Mouse (Mus musculus): Measurements from ENCODE around the gene Jmjd8. TPM values are rescaled to one million over a fixed set of nuclear protein-coding genes. Genes with fewer than 3 reads are reported as not detected.

Jmjd8 gene
- polyA plus RNA-seq, 1 experiment from 2014 or later: 47.2 TPM

DNA sequence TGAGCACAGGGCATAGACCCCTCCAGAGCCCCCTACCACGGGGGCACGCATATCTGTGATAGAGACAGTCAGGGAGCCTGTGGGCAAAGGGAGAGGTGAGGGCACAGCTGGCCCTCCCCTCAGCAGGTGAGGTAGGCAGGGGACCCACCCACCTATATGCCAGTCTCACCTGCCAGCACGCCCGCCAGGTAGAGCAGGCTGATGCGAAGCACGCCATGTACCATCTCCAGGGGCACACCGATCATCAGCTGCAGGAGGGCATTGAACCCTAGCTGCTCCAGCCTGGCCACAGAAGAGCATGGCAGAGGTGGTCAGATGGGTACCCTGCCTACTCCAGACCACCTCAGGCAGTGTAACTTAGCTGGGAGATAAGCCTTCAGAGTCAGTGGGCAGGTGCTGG is 6.6 kb downstream of the Jmjd8 start:
- H3K27ac ChIP-seq: no peak overlapping the region
- no peaks in the 10 kb centered on the region for H3K9me3 ChIP-seq
- H3K9ac ChIP-seq: no peak overlapping the region
- H3K4me1 ChIP-seq: peaks cover 60% of the 10 kb centered on the region
- H3K36me3 ChIP-seq: peaks cover 49% of the 10 kb centered on the region
- no peak for ATAC-seq (ENCODE audit: insufficient number of reproducible peaks, low FRiP score, low TSS enrichment, low read depth)
- H3K4me3 ChIP-seq: peak overlapping the region; percentile 38; the same call in 1 of the 2 replicates
- peak overlapping the region; percentile 86 for H3K4me2 ChIP-seq
- no peaks in the 10 kb centered on the region for H3K27me3 ChIP-seq
- 88% methylated on average over 7 of the region's 7 CpGs for WGBS

DNA sequence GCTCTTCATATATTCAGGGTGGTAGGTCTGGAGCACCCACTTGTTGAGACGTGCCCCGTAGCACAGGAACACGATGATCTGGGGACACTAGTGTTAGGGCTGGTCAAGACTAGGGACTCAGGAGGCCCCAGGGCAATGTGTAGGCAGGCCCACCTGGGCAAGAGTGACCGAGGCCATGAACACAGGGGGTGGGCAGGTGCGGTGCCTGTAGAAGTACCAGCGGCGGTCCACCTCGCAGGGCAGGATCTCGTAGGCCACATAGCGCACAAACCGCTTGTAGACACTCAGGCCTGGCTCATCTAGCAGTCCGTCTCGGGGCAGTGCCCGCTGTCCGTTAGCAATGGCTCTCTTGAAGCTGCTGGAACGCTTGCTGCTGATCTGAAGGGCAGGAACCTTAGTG is 7.1 kb downstream of the Jmjd8 start:
- Histone ChIP-seq H3K4me3 (peak overlapping the region; percentile 38), H3K27ac (no peak overlapping the region), H3K27me3 (no peaks in the 10 kb centered on the region), H3K9me3 (no peaks in the 10 kb centered on the region), H3K4me1 (peaks cover 55% of the 10 kb centered on the region), H3K36me3 (peaks cover 49% of the 10 kb centered on the region), H3K4me2 (peak overlapping the region; percentile 86), H3K9ac (no peak overlapping the region)
- 87% methylated on average over 16 of the region's 16 CpGs for WGBS
- ATAC-seq (ENCODE audit: insufficient number of reproducible peaks, low FRiP score, low TSS enrichment, low read depth): no peak

DNA sequence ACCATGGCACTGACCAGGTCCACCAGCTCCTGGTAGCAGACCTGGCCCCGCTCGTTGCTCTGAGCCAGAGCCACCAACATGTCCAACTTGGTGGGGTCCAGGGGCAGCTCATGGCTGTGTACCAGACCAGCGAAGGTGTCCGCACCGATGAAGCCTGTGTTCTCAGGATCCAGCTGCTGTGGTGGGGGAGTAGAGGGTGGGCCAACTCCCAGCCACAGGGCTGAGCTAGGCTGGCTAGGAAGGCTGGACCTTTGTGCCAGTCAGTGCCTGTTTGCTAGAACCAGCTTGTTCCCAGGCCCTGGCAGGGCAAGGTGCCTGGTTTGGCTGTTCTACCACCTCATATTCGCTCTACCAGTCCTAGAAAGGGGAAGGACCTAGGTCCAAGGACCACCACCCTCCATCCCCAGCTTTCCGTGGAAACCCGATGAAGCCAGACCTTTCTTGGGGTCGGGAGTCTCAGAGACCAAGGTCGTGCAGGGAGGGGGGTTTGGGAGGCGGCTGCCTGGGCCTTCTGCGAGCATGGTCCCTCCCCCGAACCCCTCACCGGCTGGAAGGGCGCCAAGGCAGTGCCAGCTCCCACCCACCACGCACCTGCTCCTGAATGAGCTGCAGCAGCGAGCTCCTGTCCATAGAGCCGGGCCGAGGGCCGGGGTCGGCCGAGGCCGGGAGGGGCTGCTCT is 7.9 kb downstream of the Jmjd8 start:
- H3K9ac ChIP-seq: peak overlapping the region; percentile 41
- H3K4me1 ChIP-seq: peaks cover 48% of the 10 kb centered on the region
- H3K9me3 ChIP-seq: no peaks in the 10 kb centered on the region
- H3K4me2 ChIP-seq: peak overlapping the region; percentile 86
- ATAC-seq (ENCODE audit: insufficient number of reproducible peaks, low FRiP score, low TSS enrichment, low read depth): no peak
- H3K27ac ChIP-seq: peak overlapping the region; percentile 47; the same call in 1 of the 2 replicates
- H3K36me3 ChIP-seq: peaks cover 49% of the 10 kb centered on the region
- 22% methylated on average over 23 of the region's 23 CpGs for WGBS
- no peaks in the 10 kb centered on the region for H3K27me3 ChIP-seq
- peak overlapping the region; percentile 38 for H3K4me3 ChIP-seq

DNA sequence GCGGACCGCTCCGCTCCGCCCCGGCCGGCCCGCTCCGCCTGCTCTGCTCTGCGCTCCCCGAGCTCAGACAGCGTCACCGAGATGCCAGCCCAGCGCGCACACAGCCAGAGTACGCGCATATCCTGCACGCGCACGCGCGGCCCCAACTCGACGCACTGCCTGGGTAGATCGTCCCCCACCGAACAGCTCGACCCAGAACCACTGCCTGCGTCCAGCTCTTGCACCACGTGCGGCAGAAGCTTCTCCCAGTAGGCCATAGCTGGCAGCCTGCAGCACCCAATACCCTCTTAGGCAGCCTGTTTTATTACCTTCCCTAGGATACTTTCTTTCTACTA is 8.4 kb downstream of the Jmjd8 start, which contains the start of gene Rhbdl1:
Gene Rhbdl1, minus strand, starts transcription at position 220 of the 335 bp plus-strand sequence.
- H3K4me2 ChIP-seq: peak within 1 kb of the TSS; percentile 86
- peaks cover 43% of the 10 kb centered on the region for H3K4me1 ChIP-seq
- H3K36me3 ChIP-seq: peaks cover 52% of the 10 kb centered on the region
- ATAC-seq (ENCODE audit: insufficient number of reproducible peaks, low FRiP score, low TSS enrichment, low read depth): no peak
- H3K9ac ChIP-seq: peak within 1 kb of the TSS; percentile 41
- 3% methylated on average over 29 of the region's 29 CpGs for WGBS
- peak within 1 kb of the TSS; percentile 47; the same call in 1 of the 2 replicates for H3K27ac ChIP-seq
- H3K4me3 ChIP-seq: peak within 1 kb of the TSS; percentile 38
- no peaks in the 10 kb centered on the region for H3K27me3 ChIP-seq
- H3K9me3 ChIP-seq: no peaks in the 10 kb centered on the region

DNA sequence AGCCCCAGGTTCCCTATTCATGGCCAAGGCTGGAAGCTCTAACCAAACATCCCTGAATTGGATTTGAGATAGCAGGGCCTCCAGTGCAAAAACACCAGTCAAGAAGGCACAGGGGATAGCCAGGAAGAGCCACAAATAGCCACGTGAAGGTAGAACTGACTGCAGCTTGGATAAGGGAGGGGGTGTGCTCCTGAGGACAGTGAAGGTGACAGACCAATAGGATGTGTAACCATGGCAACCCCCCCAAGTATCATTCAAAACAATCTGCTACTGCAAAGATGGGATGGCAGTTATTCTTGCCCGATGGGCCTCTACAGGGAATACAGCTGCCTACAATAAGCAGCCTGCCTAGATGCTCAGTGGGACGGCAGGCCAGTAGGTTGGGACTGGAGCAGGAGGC is 8.9 kb downstream of the Jmjd8 start:
- Histone ChIP-seq H3K4me2 (peak overlapping the region; percentile 75; the same call in 1 of the 2 replicates), H3K9me3 (no peaks in the 10 kb centered on the region), H3K4me3 (peak overlapping the region; percentile 38; the same call in 1 of the 2 replicates), H3K27ac (0 out of 2 replicates have a peak overlapping the region, but pooled peaks have one; percentile 47), H3K4me1 (peaks cover 42% of the 10 kb centered on the region), H3K9ac (0 out of 2 replicates have a peak overlapping the region, but pooled peaks have one; percentile 41), H3K36me3 (peaks cover 57% of the 10 kb centered on the region), H3K27me3 (no peaks in the 10 kb centered on the region)
- WGBS: 60% methylated on average over 3 of the region's 3 CpGs
- ATAC-seq (ENCODE audit: insufficient number of reproducible peaks, low FRiP score, low TSS enrichment, low read depth): no peak

DNA sequence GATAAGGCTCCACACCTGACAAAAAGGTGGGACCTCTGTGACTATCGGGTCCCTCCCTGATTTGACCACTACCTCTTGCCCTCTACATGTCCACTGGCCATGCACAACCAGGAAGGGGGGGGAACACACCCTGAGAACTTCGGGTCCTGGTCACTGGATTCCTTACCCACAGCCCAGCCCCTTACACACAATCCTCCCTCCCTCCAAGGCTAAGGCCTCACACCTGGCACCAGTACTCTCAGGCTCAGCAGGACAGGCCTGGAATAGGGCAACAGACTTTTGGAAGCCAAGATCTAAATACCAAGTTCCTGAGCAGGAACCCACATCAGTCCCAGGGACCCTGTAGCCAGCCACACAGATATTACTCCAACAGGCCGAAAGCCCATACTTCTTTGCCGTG is 10.2 kb downstream of the Jmjd8 start:
- Histone ChIP-seq H3K9ac (no peak overlapping the region), H3K36me3 (peaks cover 61% of the 10 kb centered on the region), H3K4me1 (peaks cover 49% of the 10 kb centered on the region), H3K4me2 (no peak overlapping the region), H3K9me3 (no peaks in the 10 kb centered on the region), H3K27me3 (no peaks in the 10 kb centered on the region), H3K4me3 (no peak overlapping the region), H3K27ac (no peak overlapping the region)
- 84% methylated on average over 4 of the region's 4 CpGs for WGBS
- no peak for ATAC-seq (ENCODE audit: insufficient number of reproducible peaks, low FRiP score, low TSS enrichment, low read depth)

DNA sequence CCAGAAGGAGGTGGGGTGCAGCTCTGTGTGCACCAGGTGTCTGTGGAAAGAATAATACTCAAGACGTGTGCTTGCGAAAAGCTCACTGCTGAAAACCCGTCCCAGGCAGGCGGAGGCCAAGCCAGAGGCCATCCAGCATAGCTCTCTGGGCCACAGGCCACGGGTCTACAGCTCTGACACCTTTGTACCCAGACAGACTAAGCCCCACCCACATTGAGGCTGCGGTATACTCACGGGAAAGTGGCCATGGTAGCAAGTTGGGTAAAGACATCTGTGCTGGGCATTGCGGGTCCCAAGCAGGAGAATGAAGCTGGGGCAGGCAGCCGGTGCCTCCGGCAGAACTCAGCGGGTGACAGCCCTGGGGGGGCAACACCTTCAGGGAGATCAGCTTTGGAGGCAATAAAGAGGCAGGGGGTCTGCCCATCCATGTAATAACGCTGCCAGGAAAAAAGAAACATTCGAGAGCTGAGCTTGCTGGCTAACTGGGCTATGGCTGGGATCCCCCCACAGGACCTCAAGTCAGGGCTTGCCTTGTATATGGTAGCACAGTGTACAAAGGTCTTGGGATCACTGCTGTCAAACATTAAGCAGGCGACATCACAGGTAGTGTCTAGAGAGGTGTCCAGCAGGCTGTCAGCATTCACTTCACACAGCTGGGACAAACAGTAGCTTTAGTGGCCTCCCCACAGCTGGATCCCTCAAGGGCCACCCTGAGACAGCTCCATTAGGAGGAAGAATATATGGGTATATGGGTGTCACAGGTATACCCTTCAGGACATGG is 11.0 kb downstream of the Jmjd8 start:
- Histone ChIP-seq H3K27me3 (no peaks in the 10 kb centered on the region), H3K9me3 (no peaks in the 10 kb centered on the region), H3K9ac (no peak overlapping the region), H3K27ac (no peak overlapping the region), H3K4me3 (no peak overlapping the region), H3K36me3 (peaks cover 61% of the 10 kb centered on the region), H3K4me2 (no peak overlapping the region), H3K4me1 (peaks cover 44% of the 10 kb centered on the region)
- 79% methylated on average over 14 of the region's 14 CpGs for WGBS
- no peak for ATAC-seq (ENCODE audit: insufficient number of reproducible peaks, low FRiP score, low TSS enrichment, low read depth)

DNA sequence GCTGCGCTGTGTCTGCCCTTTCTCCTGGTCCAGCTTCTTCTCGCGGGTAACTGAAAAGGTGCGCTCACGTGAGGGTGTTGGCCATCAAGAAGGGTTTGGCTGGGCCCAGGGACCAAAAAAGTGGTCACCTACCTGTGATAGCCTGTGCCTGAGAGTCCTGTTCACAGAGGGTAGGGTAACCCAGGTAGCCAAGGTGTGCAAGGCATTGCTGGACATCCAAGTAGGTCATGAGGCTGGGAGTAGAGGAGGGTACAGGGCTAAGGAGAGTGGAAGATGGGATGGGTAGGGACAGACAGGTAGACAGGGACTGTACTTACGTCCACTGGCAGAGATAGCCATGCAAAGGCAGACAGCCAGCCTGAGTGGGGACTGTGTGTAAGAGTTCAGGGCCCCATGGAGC is 11.9 kb downstream of the Jmjd8 start:
- Histone ChIP-seq H3K9ac (no peak overlapping the region), H3K9me3 (no peaks in the 10 kb centered on the region), H3K4me3 (no peak overlapping the region), H3K27ac (no peak overlapping the region), H3K4me1 (peaks cover 40% of the 10 kb centered on the region), H3K4me2 (no peak overlapping the region), H3K36me3 (peaks cover 53% of the 10 kb centered on the region), H3K27me3 (no peaks in the 10 kb centered on the region)
- ATAC-seq (ENCODE audit: insufficient number of reproducible peaks, low FRiP score, low TSS enrichment, low read depth): no peak
- 96% methylated on average over 6 of the region's 6 CpGs for WGBS

DNA sequence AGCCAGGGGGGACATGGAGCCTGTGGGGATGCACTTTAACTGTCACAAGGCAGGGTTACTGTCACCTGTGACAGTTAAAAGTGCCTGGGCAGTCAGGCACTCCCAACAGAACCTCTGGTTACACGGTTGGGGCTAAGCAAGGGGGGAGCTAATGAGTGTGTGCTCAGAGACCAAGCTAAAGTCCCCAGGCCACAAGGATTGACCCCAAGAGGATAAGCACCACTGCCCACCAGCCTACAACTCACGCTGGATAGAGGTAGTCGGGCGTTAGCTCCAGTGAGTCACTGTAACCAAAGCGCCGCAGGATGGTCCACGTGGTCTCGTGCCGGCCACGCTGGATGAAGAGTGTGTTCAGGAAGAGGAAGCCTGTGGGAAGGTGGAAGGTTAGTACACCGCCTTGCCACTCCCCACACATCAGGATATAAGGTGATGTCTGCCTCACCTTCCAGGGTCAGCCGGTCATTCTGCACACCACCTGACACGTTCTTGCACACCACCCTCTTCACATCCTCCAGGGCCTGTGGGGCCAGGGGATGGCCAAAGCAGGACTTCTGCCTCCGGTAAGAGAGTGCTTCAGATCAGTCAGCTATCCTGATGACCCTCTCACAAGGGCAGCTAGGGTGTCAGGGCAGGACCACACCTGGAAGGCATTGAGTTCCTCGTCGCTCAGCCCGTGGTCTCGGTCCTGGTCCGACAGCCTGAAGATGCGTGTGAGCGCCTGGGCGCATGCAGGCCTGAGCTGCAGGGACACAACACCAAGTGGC is 12.6 kb downstream of the Jmjd8 start, which contains the start of gene Gm20683:
Gene Gm20683, minus strand, starts transcription at position 647 of the 764 bp plus-strand sequence.
- ATAC-seq (ENCODE audit: insufficient number of reproducible peaks, low FRiP score, low TSS enrichment, low read depth): no peak
- Histone ChIP-seq H3K36me3 (peaks cover 56% of the 10 kb centered on the region), H3K4me2 (no peak within 1 kb of the TSS), H3K27ac (no peak within 1 kb of the TSS), H3K4me3 (no peak within 1 kb of the TSS), H3K27me3 (no peaks in the 10 kb centered on the region), H3K9me3 (no peaks in the 10 kb centered on the region), H3K9ac (no peak within 1 kb of the TSS), H3K4me1 (peaks cover 33% of the 10 kb centered on the region)
- WGBS: 94% methylated on average over 22 of the region's 22 CpGs

DNA sequence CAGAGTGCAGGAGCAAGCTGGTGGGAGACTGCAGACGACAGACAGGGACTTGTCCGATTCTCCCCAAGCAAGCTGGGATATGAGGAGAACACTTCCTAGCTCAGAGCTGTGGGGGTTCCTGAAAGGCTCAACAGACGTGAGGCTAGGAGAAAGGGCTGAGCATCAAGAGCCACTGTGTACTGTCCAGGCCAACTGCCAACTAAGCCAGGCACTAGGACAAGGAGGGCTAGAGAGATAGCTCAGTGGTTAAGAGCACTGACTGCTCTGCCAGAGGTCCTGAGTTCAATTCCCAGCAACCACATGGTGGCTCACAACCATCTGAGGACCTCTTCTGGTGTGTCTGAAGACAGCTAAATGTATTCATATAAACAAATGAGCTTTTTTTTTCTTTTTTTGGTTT is 13.8 kb downstream of the Jmjd8 start:
- Histone ChIP-seq H3K9ac (no peak overlapping the region), H3K27me3 (no peaks in the 10 kb centered on the region), H3K9me3 (no peaks in the 10 kb centered on the region), H3K36me3 (peaks cover 65% of the 10 kb centered on the region), H3K27ac (no peak overlapping the region), H3K4me3 (no peak overlapping the region), H3K4me2 (no peak overlapping the region), H3K4me1 (peaks cover 21% of the 10 kb centered on the region)
- no peak for ATAC-seq (ENCODE audit: insufficient number of reproducible peaks, low FRiP score, low TSS enrichment, low read depth)
- WGBS: 72% methylated on average over 3 of the region's 3 CpGs

DNA sequence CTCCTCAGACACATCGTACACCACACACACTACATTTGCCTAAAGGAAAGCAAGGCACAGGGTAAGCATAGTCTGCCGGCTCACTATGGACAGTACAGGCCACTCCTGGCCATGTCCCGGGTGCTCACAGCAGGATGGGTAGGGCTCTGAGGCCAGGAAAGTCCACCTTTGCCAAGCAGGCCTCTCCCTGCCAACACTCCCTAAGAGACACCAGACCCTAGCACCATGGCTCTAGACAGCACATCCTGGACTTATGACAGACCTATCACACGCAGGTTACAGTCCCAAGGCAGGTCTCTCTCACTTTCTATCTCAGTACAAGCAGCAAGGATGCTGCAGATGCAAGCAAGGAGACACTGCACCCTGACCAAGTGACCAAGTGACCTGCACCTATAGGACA is 14.5 kb downstream of the Jmjd8 start:
- WGBS: 92% methylated on average over 4 of the region's 4 CpGs
- Histone ChIP-seq H3K9me3 (no peaks in the 10 kb centered on the region), H3K36me3 (peaks cover 67% of the 10 kb centered on the region), H3K9ac (0 out of 2 replicates have a peak overlapping the region, but pooled peaks have one; percentile 68), H3K4me1 (peaks cover 18% of the 10 kb centered on the region), H3K27ac (no peak overlapping the region), H3K4me3 (peak overlapping the region; percentile 77), H3K4me2 (peak overlapping the region; percentile 62), H3K27me3 (no peaks in the 10 kb centered on the region)
- no peak for ATAC-seq (ENCODE audit: insufficient number of reproducible peaks, low FRiP score, low TSS enrichment, low read depth)
